Mouse (Mus musculus) bone marrow, adult 2 months (tissue): ENCODE measurements around the gene Gpr18.

Experiments
- CTCF ChIP-seq: fragments of 200-500 bp; IDR thresholded peaks from 2 replicates; pipeline ENCODE4 v1.5.1; 2011; ENCODE audit warnings: low read length, control low read depth; ENCODE audit not compliant: control insufficient read depth, insufficient read depth
- POLR2A ChIP-seq: fragments of 200-500 bp; IDR thresholded peaks from 2 replicates; pipeline ENCODE4 v1.6.1; 2011; ENCODE audit warnings: low read depth, mild to moderate bottlenecking, control low read depth, low read length, borderline replicate concordance; ENCODE audit not compliant: control insufficient read depth

DNA sequence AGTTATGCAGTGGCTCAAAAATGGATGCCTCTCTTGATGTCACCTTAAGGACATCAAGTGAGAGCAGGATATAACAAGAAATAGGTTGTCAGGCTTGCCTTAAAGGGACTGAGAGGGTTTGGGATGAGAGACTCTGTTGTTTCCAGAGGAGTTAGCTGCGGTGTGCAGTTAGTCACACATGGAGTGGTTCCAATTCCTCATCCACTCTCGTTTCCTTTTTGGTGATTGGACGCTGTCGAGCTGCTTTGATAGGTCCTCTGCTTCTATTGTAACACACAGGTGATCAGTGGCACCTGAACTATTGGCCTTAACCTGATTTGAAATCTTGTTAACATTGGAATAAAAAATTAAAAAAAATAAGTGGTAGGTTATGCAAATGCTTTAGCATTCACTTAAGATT lies 7.2 kb upstream of the Gpr18 start:
- TF ChIP-seq CTCF = no peak
- TF ChIP-seq POLR2A = no peak
